Mouse (Mus musculus): Measurements from ENCODE around the gene Greb1. TPM values are rescaled to one million over a fixed set of nuclear protein-coding genes. Genes with fewer than 3 reads are reported as not detected.

Gene Greb1
- polyA plus RNA-seq, 1 experiment from 2014 or later: 2.0 TPM

GRCm38 (mm10) chr12:16635816-16636215 is 164.9 kb downstream of the Greb1 start:
- no peak for DNase-seq (ENCODE audit: low spot score)

- peak; percentile 65 for DNase-seq (ENCODE audit: low spot score)
Observed at GRCm38 (mm10) chr12:16634075-16634813, 166.4 kb downstream of the Greb1 start.

- no peak for DNase-seq (ENCODE audit: low spot score)
Observed at GRCm38 (mm10) chr12:16633235-16633634, 167.5 kb downstream of the Greb1 start.

- DNase-seq (ENCODE audit: low spot score): no peak
Observed at GRCm38 (mm10) chr12:16631423-16631822, 169.3 kb downstream of the Greb1 start.

- DNase-seq (ENCODE audit: low spot score): no peak
Observed at GRCm38 (mm10) chr12:16630866-16631185, 169.9 kb downstream of the Greb1 start.

GRCm38 (mm10) chr12:16630152-16630865 is 170.4 kb downstream of the Greb1 start:
- no peak for DNase-seq (ENCODE audit: low spot score)

Small RNAs within 50 kb of the gene (microRNA-seq; reads per million reads assigned to microRNA genes)
- gene Gm44305 (ENCODE audit: borderline number of aligned reads): not detected

Other genes starting within 250 kb of the Greb1 start
- 6.4 and 6.5 TPM in 2 replicates for gene Lpin1, start 189.9 kb downstream of the Greb1 start, polyA plus RNA-seq (2015; fragmentation: Nextera tagmentation; extraction: Ambion mirVana)
- gene Ntsr2, start 147.5 kb downstream of the Greb1 start, polyA plus RNA-seq (2015; fragmentation: Nextera tagmentation; extraction: Ambion mirVana): not detected in 2 replicates
- gene E2f6, start 10.1 kb upstream of the Greb1 start, polyA plus RNA-seq (2015; fragmentation: Nextera tagmentation; extraction: Ambion mirVana): 22.7 and 23.6 TPM in 2 replicates
- 10.3 and 11.9 TPM in 2 replicates for gene Rock2, start 94.0 kb upstream of the Greb1 start, polyA plus RNA-seq (2015; fragmentation: Nextera tagmentation; extraction: Ambion mirVana)
- 23.8 and 28.4 TPM in 2 replicates for gene Pqlc3, start 199.5 kb upstream of the Greb1 start, polyA plus RNA-seq (2015; fragmentation: Nextera tagmentation; extraction: Ambion mirVana)
- 1.2 and 1.3 TPM in 2 replicates for gene 2410004P03Rik, start 210.8 kb upstream of the Greb1 start, polyA plus RNA-seq (2015; fragmentation: Nextera tagmentation; extraction: Ambion mirVana)